Mouse (Mus musculus) CH12.LX (cell line): ENCODE measurements around the gene Ube2b. TPM values are rescaled to one million over a fixed set of nuclear protein-coding genes. Genes with fewer than 3 reads are reported as not detected.

ENCODE experiments used
- DNase-seq: peaks from one replicate; pipeline ENCODE4 v3.0.0-alpha.2; 2013; ENCODE audit errors: extremely low read depth
- H3K27ac ChIP-seq: 2 replicates; pipeline ENCODE4 v1.5.1; 2012; ENCODE audit warnings: low read depth, mild to moderate bottlenecking, control low read depth, moderate library complexity; ENCODE audit not compliant: insufficient read depth
- H3K27me3 ChIP-seq: replicated peaks from 2 replicates; pipeline ENCODE3; 2012; ENCODE audit warnings: inconsistent platforms
- H3K36me3 ChIP-seq, 2 experiments: replicated peaks in 1 of 2; 2 replicates each; pipeline versions ENCODE3 to v1.6.1; 2012; ENCODE audit warnings: inconsistent platforms in 1 of 2, low read length in 1 of 2, mild to moderate bottlenecking in 1 of 2, mixed read lengths in 1 of 2, moderate library complexity in 1 of 2; ENCODE audit not compliant: control insufficient read depth in 1 of 2, insufficient read depth in 1 of 2
- H3K4me1 ChIP-seq, 2 experiments: 2 replicates each; pipeline ENCODE4 v1.6.1; 2012; ENCODE audit warnings: inconsistent platforms in 1 of 2, moderate library complexity in 1 of 2; ENCODE audit not compliant: insufficient read depth in 2 of 2, control insufficient read depth in 1 of 2
- H3K4me2 ChIP-seq: 2 replicates; pipeline ENCODE4 v1.6.1; 2012; ENCODE audit warnings: low read depth, mild to moderate bottlenecking, control low read depth; ENCODE audit not compliant: poor library complexity, insufficient read depth, severe bottlenecking
- H3K4me3 ChIP-seq, 3 experiments: fragments of 150-350 bp in 1 of 3; sonication (generic) in 1 of 3; replicated peaks in 1 of 3; 2 replicates each; pipeline versions ENCODE3 to v1.5.1; 2011 to 2012; ENCODE audit warnings: low read depth in 2 of 3, low read length in 2 of 3, mild to moderate bottlenecking in 2 of 3, moderate library complexity in 2 of 3, control low read depth in 1 of 3, improper control_type of control experiment in 1 of 3, inconsistent platforms in 1 of 3, mixed read lengths in 1 of 3; ENCODE audit not compliant: poor library complexity in 1 of 3
- H3K79me2 ChIP-seq: replicated peaks from 2 replicates; pipeline ENCODE4 v1.6.1; 2012; ENCODE audit warnings: mild to moderate bottlenecking, moderate library complexity; ENCODE audit not compliant: control insufficient read depth, poor library complexity, insufficient read depth, severe bottlenecking; ENCODE audit errors: extremely low read depth
- H3K9ac ChIP-seq: 2 replicates; pipeline ENCODE4 v1.6.1; 2012; ENCODE audit warnings: low read depth, mild to moderate bottlenecking, control low read depth, moderate library complexity; ENCODE audit not compliant: insufficient read depth
- H3K9me3 ChIP-seq: replicated peaks from 2 replicates; pipeline ENCODE3; 2012; ENCODE audit warnings: low read length, inconsistent platforms, mixed read lengths
- CHD1 ChIP-seq: IDR thresholded peaks from 2 replicates; pipeline ENCODE4 v1.6.1; 2012; ENCODE audit warnings: low read depth, low read length, improper control_type of control experiment, inconsistent platforms
- CHD2 ChIP-seq: IDR thresholded peaks from 2 replicates; pipeline ENCODE4 v1.6.1; 2011; ENCODE audit warnings: low read length, improper control_type of control experiment
- CTCF ChIP-seq, 2 experiments: IDR thresholded peaks in 1 of 2; conservative IDR thresholded peaks in 1 of 2; 2 replicates each; pipeline ENCODE4 v1.5.1; 2011 to 2012; ENCODE audit warnings: low read depth in 2 of 2, low read length in 2 of 2, improper control_type of control experiment in 1 of 2, inconsistent platforms in 1 of 2, mild to moderate bottlenecking in 1 of 2, moderate library complexity in 1 of 2
- E2F4 ChIP-seq: IDR thresholded peaks from 2 replicates; pipeline ENCODE4 v1.6.1; 2011; ENCODE audit warnings: low read depth, low read length, improper control_type of control experiment; ENCODE audit not compliant: insufficient replicate concordance
- ELF1 ChIP-seq: IDR thresholded peaks from 2 replicates; pipeline ENCODE4 v1.6.1; 2014; ENCODE audit warnings: low read depth, mild to moderate bottlenecking, inconsistent platforms, low read length, improper control_type of control experiment
- EP300 ChIP-seq: IDR thresholded peaks from 2 replicates; pipeline ENCODE4 v1.6.1; 2011; ENCODE audit warnings: low read length, improper control_type of control experiment
- ETS1 ChIP-seq: conservative IDR thresholded peaks from 2 replicates; pipeline ENCODE4 v1.6.1; 2012; ENCODE audit warnings: low read depth, mild to moderate bottlenecking, inconsistent platforms, low read length, improper control_type of control experiment, moderate library complexity
- HCFC1 ChIP-seq: IDR thresholded peaks from 2 replicates; pipeline ENCODE4 v1.6.1; 2012; ENCODE audit warnings: low read depth, mild to moderate bottlenecking, inconsistent platforms, low read length, improper control_type of control experiment
- JUN ChIP-seq: IDR thresholded peaks from 2 replicates; pipeline ENCODE4 v1.6.1; 2011; ENCODE audit warnings: low read depth, mild to moderate bottlenecking, low read length, improper control_type of control experiment, moderate library complexity; ENCODE audit not compliant: insufficient read depth
- JUND ChIP-seq: conservative IDR thresholded peaks from 2 replicates; pipeline ENCODE4 v1.6.1; 2011; ENCODE audit warnings: low read depth, low read length, improper control_type of control experiment
- KAT2A ChIP-seq: IDR thresholded peaks from 2 replicates; pipeline ENCODE4 v1.6.1; 2012; ENCODE audit warnings: low read length, improper control_type of control experiment, inconsistent platforms; ENCODE audit not compliant: insufficient replicate concordance
- MAFK ChIP-seq: IDR thresholded peaks from 2 replicates; pipeline ENCODE4 v1.6.1; 2011; ENCODE audit warnings: low read length, improper control_type of control experiment; ENCODE audit not compliant: insufficient replicate concordance
- MAX ChIP-seq: IDR thresholded peaks from 2 replicates; pipeline ENCODE4 v1.6.1; 2011; ENCODE audit warnings: low read length, improper control_type of control experiment
- MAZ ChIP-seq: IDR thresholded peaks from 2 replicates; pipeline ENCODE4 v1.6.1; 2012; ENCODE audit warnings: low read depth, mild to moderate bottlenecking, inconsistent platforms, low read length, improper control_type of control experiment, moderate library complexity
- MXI1 ChIP-seq: IDR thresholded peaks from 2 replicates; pipeline ENCODE4 v1.6.1; 2011; ENCODE audit warnings: mild to moderate bottlenecking, low read depth, low read length, improper control_type of control experiment
- MYC ChIP-seq: IDR thresholded peaks from 2 replicates; pipeline ENCODE4 v1.6.1; 2011; ENCODE audit warnings: low read depth, mild to moderate bottlenecking, improper control_type of control experiment, low read length
- NELFE ChIP-seq: IDR thresholded peaks from 2 replicates; pipeline ENCODE4 v1.6.1; 2011; ENCODE audit warnings: low read depth, low read length, improper control_type of control experiment
- NRF1 ChIP-seq: IDR thresholded peaks from 2 replicates; pipeline ENCODE4 v1.6.1; 2014; ENCODE audit warnings: low read depth, mild to moderate bottlenecking, inconsistent platforms, low read length, improper control_type of control experiment, moderate library complexity
- PAX5 ChIP-seq: IDR thresholded peaks from 2 replicates; pipeline ENCODE4 v1.6.1; 2012; ENCODE audit warnings: low read length, inconsistent platforms, mixed read lengths
- POLR2A ChIP-seq: IDR thresholded peaks from 2 replicates; pipeline ENCODE4 v1.6.1; 2011; ENCODE audit warnings: low read depth, mild to moderate bottlenecking, improper control_type of control experiment, low read length
- POLR2AphosphoS2 ChIP-seq: IDR thresholded peaks from 2 replicates; pipeline ENCODE4 v1.6.1; 2011; ENCODE audit warnings: low read depth, low read length, improper control_type of control experiment
- RAD21 ChIP-seq: IDR thresholded peaks from 2 replicates; pipeline ENCODE4 v1.6.1; 2011; ENCODE audit warnings: low read depth, mild to moderate bottlenecking, low read length, improper control_type of control experiment, moderate library complexity
- SIN3A ChIP-seq: IDR thresholded peaks from 2 replicates; pipeline ENCODE4 v1.6.1; 2012; ENCODE audit warnings: low read length, improper control_type of control experiment, inconsistent platforms
- SMC3 ChIP-seq: IDR thresholded peaks from 2 replicates; pipeline ENCODE4 v1.6.1; 2011; ENCODE audit warnings: low read depth, low read length, improper control_type of control experiment
- TBP ChIP-seq: conservative IDR thresholded peaks from 2 replicates; pipeline ENCODE4 v1.6.1; 2011; ENCODE audit warnings: low read depth, low read length, improper control_type of control experiment
- TCF12 ChIP-seq: IDR thresholded peaks from 2 replicates; pipeline ENCODE4 v1.6.1; 2014; ENCODE audit warnings: low read depth, mild to moderate bottlenecking, inconsistent platforms, low read length, improper control_type of control experiment
- USF1 ChIP-seq: IDR thresholded peaks from 2 replicates; pipeline ENCODE4 v1.6.1; 2014; ENCODE audit warnings: low read depth, mild to moderate bottlenecking, inconsistent platforms, low read length, improper control_type of control experiment
- USF2 ChIP-seq: conservative IDR thresholded peaks from 2 replicates; pipeline ENCODE4 v1.6.1; 2011; ENCODE audit warnings: low read depth, low read length, improper control_type of control experiment
- ZC3H11A ChIP-seq: IDR thresholded peaks from 2 replicates; pipeline ENCODE4 v1.6.1; 2012; ENCODE audit warnings: low read depth, mild to moderate bottlenecking, inconsistent platforms, low read length, improper control_type of control experiment
- ZKSCAN1 ChIP-seq: IDR thresholded peaks from 2 replicates; pipeline ENCODE4 v1.6.1; 2012; ENCODE audit warnings: low read depth, inconsistent platforms, low read length, improper control_type of control experiment, borderline replicate concordance
- ZMIZ1 ChIP-seq: IDR thresholded peaks from 2 replicates; pipeline ENCODE4 v1.6.1; 2012; ENCODE audit warnings: low read depth, mild to moderate bottlenecking, inconsistent platforms, low read length, improper control_type of control experiment
- ZNF384 ChIP-seq: IDR thresholded peaks from 2 replicates; pipeline ENCODE4 v1.6.1; 2012; ENCODE audit warnings: low read depth, low read length, improper control_type of control experiment, inconsistent platforms
- dilution Hi-C: fragments of 300-500 bp; cut with MboI; formaldehyde crosslinking; loops from 2 replicates; pipeline ENCODE4 v1.14.3; 2020; ENCODE audit warnings: low sequenced_read_pairs; ENCODE audit not compliant: extremely low pct_unique_long_range_greater_than_20kb, extremely low pct_ligation_motif_present
- in situ Hi-C: fragments of 300-500 bp; cut with MboI; formaldehyde crosslinking; loops from 3 replicates; pipeline ENCODE4 v1.14.3; 2019; ENCODE audit warnings: low sequenced_read_pairs, low pct_ligation_motif_present, low pct_unique_long_range_greater_than_20kb, mixed read lengths
- polyA plus RNA-seq: library from polyadenylated mRNA; unstranded; fragments of >175 nt; gene quantifications from 2 replicates; pipeline ENCODE4 v1.2.1, GENCODE M21; 2012; ENCODE audit warnings: low read depth; ENCODE audit not compliant: insufficient read length
- total RNA-seq, 2 experiments: library from RNA; depleted of rRNA; stranded (reverse); fragments of 300-350 nt in 1 of 2; fragments of >200 nt in 1 of 2; gene quantifications; 2 replicates each; pipeline ENCODE4 v1.2.3; 2012 to 2014

The Ube2b gene
- total and polyA plus RNA-seq, 3 experiments: 76.7 to 278 (median 230) TPM

- TF ChIP-seq CHD1 (no peak), USF2 (no peak), CHD2 (no peak), MAFK (peak; percentile 63; the same call in 1 of the 2 replicates), USF1 (no peak), JUND (no peak), SIN3A (no peak)
- in situ Hi-C loops: no loop called here
- Histone ChIP-seq H3K36me3 (peaks cover 0 to 6% of the 10 kb centered on the region in 2 experiments), H3K27ac (no peak overlapping the region), H3K4me3 (no peak overlapping the region), H3K4me2 (no peak overlapping the region), H3K79me2 (no peaks in the 10 kb centered on the region), H3K4me1 (peaks cover 15 to 53% of the 10 kb centered on the region in 2 experiments), H3K27me3 (no peaks in the 10 kb centered on the region), H3K9ac (no peak overlapping the region), H3K9me3 (no peaks in the 10 kb centered on the region)
- dilution Hi-C loops: no loop called here
- DNase-seq: no peak
Measured at GRCm38 (mm10) chr11:52044156-52044555, 43.6 kb upstream of the Ube2b start.

GRCm38 (mm10) chr11:52043224-52043623, 42.7 kb upstream of the Ube2b start:
- H3K9me3 ChIP-seq: no peaks in the 10 kb centered on the region
- H3K79me2 ChIP-seq: no peaks in the 10 kb centered on the region
- peak; percentile 49 for DNase-seq
- H3K4me2 ChIP-seq: no peak overlapping the region
- H3K27me3 ChIP-seq: no peaks in the 10 kb centered on the region
- TF ChIP-seq ZNF384 (no peak), MAX (no peak), NRF1 (no peak), POLR2AphosphoS2 (no peak), USF2 (no peak), CHD2 (no peak), CTCF (conservative IDR thresholded peaks at IDR 0.05 in 1 of 2, IDR thresholded peaks at IDR 0.05 in 1 of 2; ENCODE audit: low read depth in 2 of 2, low read length in 2 of 2) (peak; percentile 5 to 81; a peak in 2 of 4 replicates), EP300 (no peak), KAT2A (no peak), TBP (no peak), SMC3 (peak; percentile 75), NELFE (no peak), SIN3A (no peak), HCFC1 (no peak), ZC3H11A (no peak), PAX5 (no peak), POLR2A (no peak), CHD1 (no peak), ELF1 (0 out of 2 replicates have a peak, but pooled peaks have one; percentile 18), JUN (no peak), TCF12 (no peak), USF1 (no peak), MXI1 (no peak), ZMIZ1 (no peak), RAD21 (peak; percentile 85), MAFK (no peak), E2F4 (no peak), MYC (no peak), ETS1 (no peak), ZKSCAN1 (no peak), MAZ (no peak)
- TF ChIP-seq, all 38 proteins: peak for 4
- dilution Hi-C loops: no loop called here
- H3K4me1 ChIP-seq: peaks cover 15 to 50% of the 10 kb centered on the region in 2 experiments
- H3K27ac ChIP-seq: no peak overlapping the region
- peaks cover 0 to 4% of the 10 kb centered on the region in 2 experiments for H3K36me3 ChIP-seq
- H3K4me3 ChIP-seq: no peak overlapping the region
- in situ Hi-C loops: no loop called here
- no peak overlapping the region for H3K9ac ChIP-seq
